Mouse (Mus musculus) bone marrow macrophage, adult 2 months (primary cell): ENCODE data around the gene Plekhm1. TPM values are rescaled to one million over a fixed set of nuclear protein-coding genes. Genes with fewer than 3 reads are reported as not detected.

Experiments used
- H3K27ac ChIP-seq: 2 replicates; pipeline ENCODE4 v1.5.1; 2012; ENCODE audit warnings: low read depth, low read length; ENCODE audit not compliant: insufficient read depth
- H3K4me1 ChIP-seq: 2 replicates; pipeline ENCODE4 v1.6.1; 2012; ENCODE audit warnings: low read length; ENCODE audit not compliant: control insufficient read depth, insufficient read depth
- H3K4me3 ChIP-seq: 2 replicates; pipeline ENCODE4 v1.5.1; 2012; ENCODE audit warnings: mild to moderate bottlenecking, low read length, moderate library complexity; ENCODE audit not compliant: insufficient read depth
- CTCF ChIP-seq: IDR thresholded peaks from 2 replicates; pipeline ENCODE4 v1.5.1; 2012; ENCODE audit warnings: low read depth, mild to moderate bottlenecking, low read length, moderate library complexity
- POLR2A ChIP-seq: IDR thresholded peaks from 2 replicates; pipeline ENCODE4 v1.6.1; 2012; ENCODE audit warnings: mild to moderate bottlenecking, low read depth, low read length, borderline replicate concordance
- polyA plus RNA-seq: library from polyadenylated mRNA; stranded (reverse); fragments of >200 nt; gene quantifications from 2 replicates; pipeline ENCODE4 v1.2.4, GENCODE M21; 2012; ENCODE audit not compliant: missing spikeins, insufficient read depth, insufficient read length

The Plekhm1 gene
- polyA plus RNA-seq, 1 experiment, result 75.0 TPM

DNA sequence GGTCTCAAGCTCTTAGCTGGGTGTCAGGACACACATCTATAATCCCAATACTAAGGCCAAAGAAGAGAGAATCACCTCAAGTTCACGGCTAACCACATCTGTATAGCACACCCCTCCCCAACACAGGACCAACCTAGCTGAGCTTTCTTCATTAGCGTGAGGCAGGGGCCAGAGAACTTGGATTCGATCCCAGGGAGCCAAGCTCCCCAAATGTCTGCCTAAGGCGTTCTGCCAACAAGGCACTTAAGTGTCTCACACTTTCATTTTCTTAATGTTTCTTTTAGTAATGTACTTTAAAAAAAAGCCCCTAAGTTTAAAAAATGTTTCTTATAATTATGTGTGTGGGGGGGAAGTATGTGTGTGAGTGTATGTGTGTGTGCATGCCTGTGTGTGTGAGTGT, 91.8 kb downstream of the Plekhm1 start:
- H3K27ac ChIP-seq, result no peak overlapping the region
- TF ChIP-seq POLR2A (no peak), CTCF (no peak)
- H3K4me1 ChIP-seq, result peaks cover 19% of the 10 kb centered on the region
- H3K4me3 ChIP-seq, result no peak overlapping the region

DNA sequence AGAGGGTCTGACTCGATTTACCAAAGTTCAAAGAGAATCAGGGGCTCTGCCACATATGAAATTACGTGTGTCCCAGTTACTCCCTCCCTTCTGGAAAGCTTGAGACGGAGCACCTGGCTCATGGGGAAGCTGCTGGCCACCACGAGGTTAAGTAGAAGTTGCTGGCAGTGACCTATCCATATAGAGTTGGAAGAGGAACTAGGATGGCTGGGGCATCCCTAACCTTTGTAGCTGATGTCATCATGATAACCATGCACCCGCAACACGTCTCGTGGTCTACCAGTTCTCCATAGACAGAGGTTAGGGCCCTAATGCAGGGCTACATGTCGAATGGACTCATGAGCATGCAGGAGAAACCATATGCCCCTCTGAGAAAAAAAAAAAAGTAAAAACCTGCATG, 92.3 kb downstream of the Plekhm1 start:
- TF ChIP-seq CTCF (no peak), POLR2A (no peak)
- Histone ChIP-seq H3K4me3 (no peak overlapping the region), H3K4me1 (peaks cover 24% of the 10 kb centered on the region), H3K27ac (no peak overlapping the region)

DNA sequence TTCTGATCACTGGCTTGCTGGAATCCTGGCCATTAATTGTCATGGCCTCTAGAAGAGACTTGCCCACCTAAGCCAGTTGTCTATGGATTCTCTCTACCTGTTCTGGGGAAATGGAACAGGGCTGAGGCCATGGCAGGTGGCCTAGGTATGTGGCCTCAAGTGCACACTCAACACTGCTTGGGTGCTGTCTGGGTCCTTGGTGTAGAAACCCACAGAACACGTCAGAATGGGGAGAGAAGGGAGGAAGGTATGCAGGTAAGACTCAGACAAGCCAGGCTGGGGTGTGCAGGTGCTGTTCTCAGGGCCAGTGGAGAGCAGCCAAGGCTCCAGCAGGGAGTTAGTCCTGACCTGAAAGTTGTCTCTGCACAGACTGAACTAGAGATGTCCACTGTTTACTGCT, 94.4 kb downstream of the Plekhm1 start:
- Histone ChIP-seq H3K4me3 (no peak overlapping the region), H3K27ac (no peak overlapping the region), H3K4me1 (peaks cover 24% of the 10 kb centered on the region)
- no peak for TF ChIP-seq CTCF
- TF ChIP-seq POLR2A, result no peak

GRCm38 (mm10) chr11:103315379-103315778, 97.1 kb downstream of the Plekhm1 start:
- Histone ChIP-seq H3K27ac (no peak overlapping the region), H3K4me3 (no peak overlapping the region), H3K4me1 (peaks cover 20% of the 10 kb centered on the region)
- TF ChIP-seq POLR2A (no peak), CTCF (no peak)

DNA sequence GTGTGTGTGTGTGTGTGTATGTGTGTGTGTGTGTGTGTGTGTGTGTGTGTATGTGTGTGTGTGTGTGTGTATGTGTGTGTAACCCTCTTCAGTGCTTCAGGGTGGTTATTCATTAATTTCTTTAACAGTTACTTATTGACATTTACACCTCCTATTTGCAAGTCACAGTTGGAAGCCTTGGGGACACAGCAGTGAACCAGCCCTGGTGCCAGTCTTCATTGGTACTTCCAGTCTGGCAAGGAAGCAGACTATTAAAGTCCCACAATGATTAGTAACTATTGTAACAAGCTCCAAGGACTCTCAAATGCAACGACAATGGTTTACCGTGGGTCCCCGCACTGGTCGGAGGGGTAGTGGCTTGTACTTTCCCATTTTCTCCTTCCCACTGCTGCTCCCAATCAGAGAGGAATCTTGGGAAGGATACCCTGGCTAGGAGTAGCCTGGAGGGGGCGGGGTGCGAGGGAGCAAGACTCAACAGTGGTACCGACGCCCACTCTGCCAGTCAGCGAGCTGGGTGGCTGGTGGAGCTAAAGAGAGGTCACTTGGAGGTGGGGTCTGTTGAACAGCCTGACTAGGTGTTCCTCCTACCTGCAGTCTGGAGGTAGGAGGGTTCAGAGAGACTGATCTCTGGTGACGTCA, 97.6 kb downstream of the Plekhm1 start:
- H3K4me1 ChIP-seq, result peaks cover 17% of the 10 kb centered on the region
- no peak overlapping the region for H3K27ac ChIP-seq
- TF ChIP-seq CTCF (no peak), POLR2A (no peak)
- H3K4me3 ChIP-seq, result no peak overlapping the region

Other genes starting within 250 kb of the Plekhm1 start
- 216 and 241 TPM in 2 replicates for gene Fmnl1, start 241.6 kb downstream of the Plekhm1 start, polyA plus RNA-seq
- gene 1700023F06Rik, start 204.1 kb downstream of the Plekhm1 start, polyA plus RNA-seq, result not detected in 2 replicates
- not detected in 2 replicates for gene Spata32, start 194.3 kb downstream of the Plekhm1 start, polyA plus RNA-seq
- gene Map3k14, start 145.2 kb downstream of the Plekhm1 start, polyA plus RNA-seq, result 17.9 and 18.7 TPM in 2 replicates
- gene Arhgap27, start 49.0 kb downstream of the Plekhm1 start, polyA plus RNA-seq, result 23.8 and 24.6 TPM in 2 replicates
- gene Lrrc37a, start 91.9 kb upstream of the Plekhm1 start, polyA plus RNA-seq, result not detected in 2 replicates
- gene Gm884, start 208.5 kb upstream of the Plekhm1 start, polyA plus RNA-seq, result not detected in 2 replicates
- not detected in 2 replicates for gene Lyzl6, start 226.2 kb upstream of the Plekhm1 start, polyA plus RNA-seq
- gene Rprml, start 236.9 kb upstream of the Plekhm1 start, polyA plus RNA-seq, result not detected in 2 replicates